Mouse (Mus musculus) cerebellum, adult 18-20 months (tissue): ENCODE data around the gene Emb.
A peak's percentile ranks its signal among the peaks of the same experiment; 100 is the strongest.

ENCODE experiments used
- DNase-seq, 2 experiments: peaks; one replicate each; pipeline ENCODE4 v3.0.0; 2021

Gene Emb

GRCm38 (mm10) chr13:117220501-117221321 lies 12.4 kb downstream of the Emb start, which contains the start of gene Gm17509:
TSS of gene Gm17509 (minus strand) at chr13:117221075.
- peak; percentile 84 to 87 for DNase-seq

DNA sequence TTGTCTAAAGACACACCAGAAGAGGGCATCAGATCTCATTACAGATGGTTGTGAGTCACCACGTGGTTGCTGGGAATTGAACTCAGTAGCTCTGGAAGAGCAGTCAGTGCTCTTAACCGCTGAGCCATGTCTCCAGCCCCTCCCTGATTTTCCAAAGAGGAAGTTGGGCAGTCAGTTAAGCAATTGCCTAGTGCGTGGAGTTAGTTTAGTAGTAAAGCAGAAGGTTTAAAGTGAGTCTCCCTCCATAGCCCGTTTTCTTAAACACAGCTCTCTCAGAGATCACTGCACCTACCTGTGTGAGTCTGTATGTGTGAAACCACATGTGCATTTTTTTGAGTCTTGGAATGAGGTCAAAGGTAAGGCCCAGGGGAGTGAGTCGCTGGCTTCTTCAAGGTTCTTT lies 14.8 kb downstream of the Emb start:
- no peak for DNase-seq

- no peak for DNase-seq
These were observed 16.6 kb downstream of the Emb start for GRCm38 (mm10) chr13:117224901-117225300.

- peak; percentile 54 to 62 for DNase-seq
These were observed 17.2 kb downstream of the Emb start for GRCm38 (mm10) chr13:117225561-117225960.

- no peak for DNase-seq
These were observed 22.2 kb downstream of the Emb start for GRCm38 (mm10) chr13:117230371-117231110.

GRCm38 (mm10) chr13:117233808-117234207 lies 25.5 kb downstream of the Emb start:
- DNase-seq = no peak

DNA sequence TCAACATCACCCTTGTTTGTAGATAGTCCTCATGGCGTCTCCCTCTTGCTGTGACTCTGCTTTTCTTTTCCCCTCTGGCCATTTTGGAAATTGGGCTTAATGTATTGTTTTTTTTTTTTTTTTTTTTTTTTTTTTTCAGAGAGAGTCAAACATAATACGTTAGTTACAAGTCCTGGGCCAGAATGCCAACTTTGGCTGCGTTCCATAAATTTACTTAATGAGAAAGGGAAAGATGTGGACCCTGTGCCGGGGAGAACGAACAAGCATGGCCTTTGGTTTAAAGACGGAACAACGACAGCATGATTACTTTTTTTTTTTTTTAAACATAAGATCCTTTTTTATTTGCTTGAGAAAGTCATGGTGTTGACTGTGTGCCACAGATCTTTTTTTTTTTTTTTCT lies 26.1 kb downstream of the Emb start:
- DNase-seq = no peak

DNA sequence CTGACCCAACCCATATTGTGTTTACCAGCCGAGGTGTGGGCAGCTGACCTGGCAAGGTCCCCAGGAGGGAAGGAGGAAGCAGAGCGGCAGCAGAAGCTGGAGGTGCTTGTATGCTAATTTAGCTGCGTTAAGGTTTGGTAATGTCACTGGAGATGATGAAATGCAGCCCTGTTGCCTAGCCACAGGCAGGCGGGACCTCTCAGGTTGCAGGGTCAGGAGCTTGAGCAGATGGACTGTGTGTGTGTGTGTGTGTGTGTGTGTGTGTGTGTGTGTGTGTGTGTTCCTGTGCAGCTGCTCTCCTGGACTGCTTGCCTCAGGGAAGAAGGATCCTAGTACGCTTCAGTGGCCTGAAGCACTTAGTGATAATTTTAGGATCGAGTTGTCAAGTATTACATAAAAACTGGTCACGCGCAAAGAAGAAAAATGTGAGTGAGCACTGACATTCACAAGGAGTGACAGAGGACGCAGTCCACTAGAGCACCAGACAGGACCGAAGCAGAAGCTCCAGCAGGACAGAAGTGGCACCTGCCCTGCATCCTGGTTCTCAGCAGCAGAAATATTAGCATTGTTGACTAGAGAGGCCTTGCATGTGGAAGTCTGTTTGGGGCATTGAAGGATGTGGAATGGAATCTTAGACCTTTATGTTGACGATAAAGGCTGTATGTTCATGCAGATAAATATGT lies 27.3 kb downstream of the Emb start:
- DNase-seq = peak; percentile 67 to 70

DNA sequence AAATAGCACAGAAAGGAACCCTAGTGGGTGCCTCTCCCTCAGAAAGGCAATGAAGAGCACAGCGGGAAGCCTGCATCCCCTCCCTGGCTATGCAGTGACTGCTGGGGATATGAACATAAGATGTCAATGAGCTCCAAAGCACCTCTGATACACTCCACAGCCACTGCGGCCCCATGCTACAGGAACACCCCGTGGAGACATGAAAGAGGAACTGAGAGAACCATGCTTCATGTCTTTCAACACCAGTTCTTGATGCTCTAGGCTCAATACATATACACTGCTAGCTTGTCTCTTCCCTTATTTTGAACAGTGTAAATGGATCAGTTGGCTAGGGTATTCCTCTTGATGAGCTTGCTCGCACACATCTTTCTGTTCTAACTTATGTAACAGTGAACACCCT lies 28.8 kb downstream of the Emb start:
- no peak for DNase-seq

DNA sequence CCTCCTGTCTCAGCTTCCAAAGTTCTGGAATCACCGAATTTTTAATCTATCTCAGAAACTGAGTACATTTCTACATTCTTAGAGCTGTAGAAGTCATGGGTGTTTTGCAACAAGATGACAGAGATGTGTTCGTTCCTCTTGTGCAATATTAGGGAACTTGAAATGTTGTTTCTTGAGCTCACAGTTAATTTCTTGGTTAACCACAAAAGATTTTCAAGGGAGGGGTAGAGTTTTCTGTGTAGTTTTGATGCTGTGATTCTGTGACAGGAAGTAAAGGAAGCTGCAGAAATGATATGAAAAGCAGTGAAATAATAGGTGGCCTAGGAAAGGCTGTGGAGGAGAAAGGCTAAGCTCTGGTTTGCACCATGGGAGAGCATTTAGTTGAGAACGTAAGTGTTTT lies 33.7 kb downstream of the Emb start:
- no peak for DNase-seq

DNA sequence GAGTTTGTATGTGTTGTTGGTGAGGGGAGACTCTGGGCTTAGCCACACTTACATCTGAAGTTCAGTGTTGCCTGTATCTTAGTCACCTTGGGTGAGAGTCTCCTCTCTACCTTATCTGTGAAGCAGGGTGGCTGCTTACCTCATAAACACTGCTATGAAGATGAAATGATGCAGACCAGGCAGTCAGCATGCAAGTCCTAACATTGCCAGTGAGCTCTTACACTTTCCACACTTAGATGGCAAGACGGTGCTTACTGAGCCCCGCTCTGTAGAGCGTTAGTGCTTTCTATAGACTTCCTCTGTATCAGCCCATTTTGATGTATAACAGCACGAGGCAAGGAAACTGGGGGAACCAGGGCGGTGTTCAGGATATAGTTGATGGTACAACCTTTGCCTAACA lies 34.3 kb downstream of the Emb start:
- DNase-seq = no peak

DNA sequence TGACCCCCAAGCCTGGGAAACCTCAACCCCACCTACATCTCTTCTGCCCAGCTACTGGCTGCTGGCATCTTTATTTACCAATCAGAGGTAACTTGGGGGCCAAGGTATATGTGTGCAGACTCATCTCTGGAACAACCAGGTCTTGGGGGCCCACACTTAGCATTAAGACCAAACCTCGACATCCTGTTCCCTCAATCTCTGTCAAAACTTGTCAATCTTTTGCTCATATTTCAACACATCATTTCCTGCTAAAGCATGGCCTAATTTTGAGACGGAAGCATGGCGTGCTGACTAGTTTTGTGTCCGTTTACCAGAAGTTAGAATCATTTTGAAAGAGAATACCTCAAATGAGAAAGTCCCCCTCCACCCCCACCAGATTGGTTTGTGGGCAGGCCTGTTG lies 52.4 kb downstream of the Emb start:
- no peak for DNase-seq

- no peak for DNase-seq
These were observed 57.8 kb downstream of the Emb start for GRCm38 (mm10) chr13:117266156-117266555.

DNA sequence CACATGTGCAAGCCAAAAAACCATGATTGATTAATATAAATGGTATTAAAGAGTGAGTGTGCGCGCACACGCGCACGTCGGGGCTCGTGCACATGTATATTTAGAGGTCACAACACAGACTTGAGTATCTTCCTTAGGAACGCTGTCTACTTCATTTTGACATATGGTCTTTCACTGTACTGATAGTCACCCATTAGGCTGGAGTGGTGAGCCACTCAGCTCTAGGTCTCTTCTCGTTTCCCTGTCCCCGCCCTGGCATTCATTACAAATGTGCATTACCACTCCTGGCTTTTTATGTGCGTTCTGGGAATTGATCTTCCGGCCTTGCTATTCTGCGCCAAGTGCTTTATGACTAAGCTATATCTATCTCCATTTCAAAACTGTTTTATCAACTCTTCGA lies 59.6 kb downstream of the Emb start:
- no peak for DNase-seq

DNA sequence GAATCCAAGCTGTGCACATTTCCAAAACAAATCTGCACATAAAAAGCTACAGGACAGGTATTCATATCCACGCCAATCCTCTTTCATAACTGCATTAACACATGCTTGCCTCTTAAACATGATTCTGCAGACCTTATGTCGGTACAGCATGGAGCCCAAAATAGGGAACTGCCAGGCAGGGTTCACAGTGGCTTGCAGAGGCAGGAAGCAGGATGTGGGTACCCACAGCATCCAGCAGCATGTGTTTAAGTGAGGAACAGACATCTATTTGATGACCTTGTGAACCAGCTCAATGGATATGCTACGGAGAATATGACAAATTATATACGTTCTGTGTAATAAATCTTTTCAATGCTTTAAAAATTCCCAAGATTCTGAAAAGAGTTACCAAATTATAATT lies 75.7 kb downstream of the Emb start:
- DNase-seq = no peak

- no peak for DNase-seq
These were observed 78.6 kb downstream of the Emb start for GRCm38 (mm10) chr13:117286939-117287338.

DNA sequence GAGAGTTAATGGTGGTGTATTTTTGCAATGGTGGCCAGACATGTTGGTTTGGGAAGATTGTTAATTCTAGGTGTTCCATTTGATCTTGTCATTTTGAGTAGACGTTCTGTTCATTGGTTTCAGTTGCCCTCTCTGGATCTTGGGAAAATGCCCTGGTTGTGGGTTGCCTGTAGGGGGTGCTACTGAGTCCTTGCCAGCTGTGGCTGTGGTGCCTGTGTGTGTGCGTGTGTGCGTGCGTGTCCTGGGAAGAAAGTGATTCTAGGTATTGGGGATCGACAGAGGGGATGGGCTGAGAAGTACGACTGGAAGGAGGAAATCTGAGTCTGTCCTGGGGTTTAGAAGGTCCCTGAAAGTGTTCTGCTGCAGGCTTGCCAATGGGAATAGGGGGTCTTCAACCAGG lies 79.1 kb downstream of the Emb start:
- no peak for DNase-seq

DNA sequence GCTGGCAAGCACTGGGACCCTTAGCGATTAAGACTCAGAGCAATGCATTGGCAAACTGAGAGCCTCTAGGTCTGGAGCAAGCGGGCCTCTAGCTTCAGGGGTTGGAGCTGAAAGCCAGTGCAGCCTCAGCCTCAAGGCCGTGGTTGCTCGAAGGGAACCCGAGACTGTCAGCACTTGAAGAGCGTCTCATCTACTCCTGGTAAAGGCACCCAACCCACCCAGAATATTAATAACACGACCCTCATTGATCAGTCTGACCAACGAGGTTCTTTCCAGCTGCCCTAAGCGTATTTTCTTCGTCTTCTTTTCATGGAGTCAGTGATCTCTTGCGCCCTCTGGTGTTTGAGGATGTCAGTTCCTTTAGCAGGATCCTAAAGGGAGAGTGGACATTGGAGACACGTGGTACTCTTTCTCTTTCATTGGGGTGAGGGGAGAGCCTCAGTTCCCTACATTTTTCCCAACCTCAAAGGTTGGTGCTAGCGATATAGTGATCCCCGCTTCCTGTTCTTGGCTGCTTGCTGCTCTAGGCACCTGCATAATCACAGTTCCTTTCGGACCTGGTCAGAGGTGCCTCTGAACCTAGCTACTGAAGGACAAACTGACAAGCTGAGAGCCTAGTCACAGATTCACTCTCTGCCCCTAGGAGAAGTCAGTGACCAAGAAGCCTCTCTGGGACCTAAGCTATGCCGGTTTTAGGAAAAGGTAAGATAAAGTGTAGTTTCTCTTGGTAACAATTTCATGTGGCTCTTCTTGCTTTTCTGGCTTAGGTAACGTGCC lies 81.3 kb downstream of the Emb start:
- DNase-seq = peak; percentile 77 to 79

DNA sequence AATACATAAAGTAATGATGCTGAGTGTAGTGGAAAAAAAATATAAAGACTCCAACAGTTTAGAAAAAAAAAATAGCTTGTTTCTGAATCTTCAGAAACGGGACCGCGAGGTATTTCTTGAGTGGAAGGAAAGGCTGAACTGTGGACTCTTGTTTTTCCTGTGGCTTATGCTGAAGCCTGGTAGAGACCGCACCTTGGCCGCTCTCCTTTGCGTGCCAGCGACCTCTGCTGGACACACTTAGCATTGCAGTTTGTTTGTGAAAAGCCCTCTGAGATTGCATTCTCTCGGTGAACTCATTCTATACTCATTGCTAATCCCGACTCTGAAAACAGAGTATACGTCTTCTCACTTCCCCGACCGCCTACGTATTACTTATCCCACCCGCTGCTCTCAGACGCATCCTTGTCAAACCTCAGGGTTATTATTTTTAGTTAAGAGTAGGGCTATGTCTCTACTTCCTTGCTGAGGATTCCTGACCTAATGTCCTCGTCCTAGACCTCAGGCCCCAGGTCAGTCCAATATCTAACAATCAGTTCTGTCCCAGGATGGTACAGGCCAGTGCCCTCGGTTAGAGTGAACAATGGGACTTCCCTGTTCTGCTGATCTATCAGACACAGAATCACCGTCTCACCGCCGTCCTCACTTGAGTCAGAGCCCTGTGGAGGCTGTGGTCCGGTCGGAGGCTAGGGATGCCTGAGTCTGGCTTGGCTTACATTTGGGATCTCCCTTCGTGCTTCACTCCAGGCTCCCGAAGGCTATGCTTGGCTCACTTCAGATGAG lies 103.3 kb downstream of the Emb start:
- DNase-seq = peak; percentile 75 to 82
